Mouse (Mus musculus): ENCODE data around the gene Mrpl35. TPM values are rescaled to one million over a fixed set of nuclear protein-coding genes. Genes with fewer than 3 reads are reported as not detected.

Mrpl35 gene
- polyA plus RNA-seq, 1 experiment from 2014 or later, result 44.9 TPM

DNA sequence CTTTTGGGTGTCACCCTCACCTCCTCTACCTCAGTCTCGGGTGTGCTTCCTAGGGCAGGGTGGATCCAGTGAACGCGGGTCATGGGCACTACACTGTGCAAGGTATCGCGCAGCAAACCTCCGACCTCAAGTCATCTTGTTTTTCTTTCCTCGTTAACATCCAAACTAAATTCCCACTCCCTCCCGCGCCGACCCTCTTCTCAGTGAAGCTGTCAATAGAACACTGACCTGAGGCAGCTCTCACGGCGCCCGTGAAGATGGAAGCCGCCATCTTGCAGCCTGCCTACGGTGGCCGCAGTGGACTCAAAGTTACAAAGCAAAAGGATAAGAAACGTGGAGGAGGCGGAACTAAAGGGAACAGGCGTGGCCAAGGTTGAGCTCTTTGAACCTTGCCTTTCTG, 3.3 kb downstream of the Mrpl35 start:
- Histone ChIP-seq H3K36me3 (peaks cover 7% of the 10 kb centered on the region; the same call in 1 of the 2 replicates), H3K9ac (peak overlapping the region; percentile 76), H3K27me3 (no peaks in the 10 kb centered on the region; the same call in none of the 2 replicates), H3K4me2 (peak overlapping the region; percentile 78), H3K9me3 (no peaks in the 10 kb centered on the region), H3K27ac (replicated peaks) (peak overlapping the region; percentile 23; the same call in 1 of the 2 replicates), H3K4me1 (replicated peaks) (peaks cover 9% of the 10 kb centered on the region), H3K4me3 (peak overlapping the region; percentile 70)
- peak; percentile 91 for ATAC-seq (ENCODE audit: low read depth)
- WGBS, result under 1% methylated on average over 19 of the region's 19 CpGs

DNA sequence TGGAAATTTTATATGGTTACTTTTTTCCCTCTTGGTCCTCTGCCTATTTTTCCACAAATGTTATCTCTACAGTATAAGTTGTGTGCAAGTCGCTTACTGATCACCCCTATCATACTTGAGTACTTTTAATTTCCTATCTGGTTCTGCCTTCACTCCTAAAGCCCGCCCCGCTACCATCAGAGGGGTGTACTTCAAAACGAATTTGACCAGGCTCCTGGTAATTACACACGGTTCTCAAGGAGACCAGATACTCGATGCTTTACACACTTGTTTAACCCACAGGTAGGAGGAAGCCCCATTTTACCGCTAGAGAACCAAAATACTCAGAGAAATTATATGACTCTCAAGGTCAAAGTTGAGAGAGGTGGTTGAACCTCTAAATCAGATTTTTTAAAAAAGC, 3.7 kb downstream of the Mrpl35 start:
- Histone ChIP-seq H3K9ac (peak overlapping the region; percentile 76), H3K27me3 (no peaks in the 10 kb centered on the region; the same call in none of the 2 replicates), H3K4me1 (replicated peaks) (peaks cover 9% of the 10 kb centered on the region), H3K4me3 (peak overlapping the region; percentile 70), H3K4me2 (peak overlapping the region; percentile 78), H3K36me3 (peaks cover 11% of the 10 kb centered on the region), H3K27ac (replicated peaks) (no peak overlapping the region), H3K9me3 (no peaks in the 10 kb centered on the region)
- peak; percentile 54; the same call in 1 of the 2 replicates for ATAC-seq (ENCODE audit: low read depth)
- 2% methylated on average over 7 of the region's 7 CpGs for WGBS

DNA sequence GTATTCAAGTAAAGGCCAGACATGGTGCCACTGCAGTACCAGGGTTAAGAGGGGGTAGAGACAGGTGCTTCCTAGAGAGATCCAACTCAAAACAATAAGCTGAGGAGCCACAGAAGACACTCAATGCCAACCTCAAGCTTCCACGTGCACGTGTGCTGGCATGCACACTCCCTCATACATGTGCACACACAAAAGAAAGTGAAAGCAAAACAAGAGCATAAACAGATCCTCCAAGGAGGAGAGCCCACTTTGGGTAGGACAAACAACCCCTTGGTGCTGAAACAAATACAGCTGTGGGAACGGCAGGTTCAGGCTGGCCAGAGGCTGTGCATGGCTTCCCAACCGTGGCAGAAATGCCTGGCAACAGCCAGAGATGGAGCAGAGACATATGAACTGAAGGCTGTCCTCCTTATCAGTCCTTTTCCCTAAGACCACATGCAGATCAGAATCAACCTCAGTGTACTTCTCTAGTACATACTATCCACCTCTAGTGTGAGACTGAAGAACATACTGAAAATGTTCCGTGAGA, 6.9 kb downstream of the Mrpl35 start:
- H3K4me1 ChIP-seq (replicated peaks), result peaks cover 9% of the 10 kb centered on the region
- no peaks in the 10 kb centered on the region for H3K27me3 ChIP-seq
- no peak overlapping the region for H3K4me2 ChIP-seq
- no peak for ATAC-seq (ENCODE audit: low read depth)
- peaks cover 42% of the 10 kb centered on the region for H3K36me3 ChIP-seq
- no peaks in the 10 kb centered on the region for H3K9me3 ChIP-seq
- no peak overlapping the region for H3K9ac ChIP-seq
- 87% methylated on average over 5 of the region's 5 CpGs for WGBS
- H3K4me3 ChIP-seq, result no peak overlapping the region
- H3K27ac ChIP-seq (replicated peaks), result no peak overlapping the region

DNA sequence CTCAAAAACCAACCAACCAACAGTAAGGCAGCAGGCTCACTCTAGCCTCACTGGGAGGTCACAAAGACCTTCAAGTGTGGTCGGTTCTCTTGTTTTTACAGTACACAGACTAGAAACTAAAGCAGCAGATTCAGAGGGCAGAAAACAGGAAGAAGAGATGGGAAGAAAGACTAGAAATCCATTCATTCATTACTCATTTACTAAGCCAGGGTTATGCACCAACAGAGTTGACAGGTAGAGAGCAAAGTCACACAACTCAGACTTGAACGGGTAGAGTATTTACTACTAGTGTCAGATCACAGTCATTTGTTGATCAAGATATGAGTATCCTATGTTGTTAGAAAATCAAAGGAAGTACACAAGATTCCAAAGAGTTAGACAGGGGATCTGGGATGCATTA, 13.9 kb downstream of the Mrpl35 start:
- Histone ChIP-seq H3K27ac (replicated peaks) (no peak overlapping the region), H3K9ac (no peak overlapping the region), H3K9me3 (no peaks in the 10 kb centered on the region), H3K27me3 (no peaks in the 10 kb centered on the region), H3K4me1 (replicated peaks) (no peaks in the 10 kb centered on the region), H3K4me2 (no peak overlapping the region), H3K4me3 (no peak overlapping the region), H3K36me3 (peaks cover 82% of the 10 kb centered on the region)
- WGBS, result 92% methylated on average over 2 of the region's 2 CpGs
- no peak for ATAC-seq (ENCODE audit: low read depth)

DNA sequence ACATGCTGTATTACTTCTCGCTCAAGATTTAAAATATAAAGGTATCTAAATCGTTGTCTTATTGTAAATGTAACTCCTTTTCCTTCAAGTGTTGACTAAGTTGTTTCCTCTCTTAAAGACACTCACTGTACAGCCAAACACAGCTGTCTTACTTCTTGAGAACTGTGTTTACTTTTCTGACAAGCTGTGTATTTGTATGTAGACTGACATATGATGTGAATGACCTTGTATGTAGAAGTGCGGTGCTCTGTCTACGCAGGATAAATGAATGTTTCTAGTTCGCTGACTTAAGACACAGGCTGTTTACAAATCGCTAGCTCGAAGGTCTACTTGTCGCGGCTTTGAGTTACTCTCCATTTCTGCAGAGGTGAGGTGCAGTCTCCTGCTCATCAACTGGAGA, 16.9 kb downstream of the Mrpl35 start:
- no peaks in the 10 kb centered on the region for H3K4me1 ChIP-seq (replicated peaks)
- H3K36me3 ChIP-seq, result peaks cover 80% of the 10 kb centered on the region
- ATAC-seq (ENCODE audit: low read depth), result no peak
- no peak overlapping the region for H3K4me2 ChIP-seq
- no peak overlapping the region for H3K27ac ChIP-seq (replicated peaks)
- H3K4me3 ChIP-seq, result no peak overlapping the region
- WGBS, result 93% methylated on average over 9 of the region's 9 CpGs
- no peak overlapping the region for H3K9ac ChIP-seq
- H3K9me3 ChIP-seq, result no peaks in the 10 kb centered on the region
- H3K27me3 ChIP-seq, result no peaks in the 10 kb centered on the region

DNA sequence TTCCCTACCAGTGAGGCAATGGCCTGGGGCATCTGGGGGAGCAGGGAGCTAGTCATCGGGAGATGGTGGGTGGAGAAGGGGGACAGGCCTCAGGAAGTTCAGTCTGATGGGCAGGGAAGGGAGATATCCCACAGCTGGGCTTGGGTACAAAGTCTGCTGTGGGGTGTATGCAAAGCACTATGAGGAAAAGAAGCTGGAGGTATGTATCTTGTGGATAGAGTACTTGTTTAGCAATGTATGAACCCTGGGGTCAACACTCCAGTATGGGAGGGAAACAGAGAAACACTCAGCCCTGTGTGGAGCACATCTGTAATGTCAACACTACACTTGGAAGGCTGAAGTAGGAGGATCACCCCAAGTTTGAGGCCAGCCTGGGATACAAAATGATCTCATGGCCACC, 20.1 kb downstream of the Mrpl35 start:
- WGBS, result 76% methylated on average over 1 of the region's 1 CpGs
- peaks cover 65% of the 10 kb centered on the region for H3K36me3 ChIP-seq
- no peaks in the 10 kb centered on the region for H3K9me3 ChIP-seq
- ATAC-seq (ENCODE audit: low read depth), result no peak
- no peak overlapping the region for H3K27ac ChIP-seq (replicated peaks)
- peaks cover 7% of the 10 kb centered on the region for H3K4me1 ChIP-seq (replicated peaks)
- H3K27me3 ChIP-seq, result no peaks in the 10 kb centered on the region
- no peak overlapping the region for H3K4me3 ChIP-seq
- H3K9ac ChIP-seq, result no peak overlapping the region
- H3K4me2 ChIP-seq, result no peak overlapping the region

DNA sequence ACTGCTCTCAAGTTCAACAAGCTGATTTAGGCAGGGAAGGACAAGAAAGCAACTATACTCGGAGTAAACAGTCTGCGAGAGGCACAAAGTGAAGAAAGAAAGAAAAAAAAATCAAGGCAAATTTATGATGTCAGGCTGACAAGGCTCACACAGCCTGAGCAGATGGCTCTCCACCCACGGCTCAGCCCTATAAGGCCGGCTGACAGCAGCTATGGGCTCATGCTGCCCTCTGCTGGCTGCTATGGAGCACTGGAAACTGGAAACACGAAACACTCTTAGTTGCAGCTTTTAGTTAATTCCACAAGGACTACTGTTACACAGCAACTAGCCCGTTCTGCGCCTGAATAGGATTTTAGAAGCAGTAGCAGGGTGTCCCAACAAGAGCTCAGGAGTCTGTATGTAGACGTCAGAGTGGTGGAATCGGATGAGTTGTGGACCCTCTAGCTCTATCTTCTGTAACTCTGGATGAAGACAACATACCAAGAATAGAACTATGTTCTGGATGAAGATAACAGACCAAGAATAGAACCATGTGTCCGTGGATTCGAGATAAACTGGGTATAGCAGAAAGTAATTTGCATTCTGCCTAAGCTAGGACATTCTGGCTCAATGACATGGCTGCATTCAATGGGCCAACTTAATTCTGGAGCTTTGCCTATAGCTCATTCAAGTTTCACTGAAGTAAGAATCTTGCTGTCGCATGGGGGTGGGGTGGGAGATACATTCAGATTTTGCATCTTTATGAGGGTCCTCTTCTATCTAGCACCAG, 22.5 kb downstream of the Mrpl35 start:
- WGBS, result 28% methylated on average over 12 of the region's 12 CpGs
- Histone ChIP-seq H3K9me3 (no peaks in the 10 kb centered on the region), H3K36me3 (peaks cover 51% of the 10 kb centered on the region), H3K4me1 (replicated peaks) (peaks cover 7% of the 10 kb centered on the region), H3K4me3 (no peak overlapping the region), H3K4me2 (no peak overlapping the region), H3K27ac (replicated peaks) (peak overlapping the region; percentile 38; the same call in 1 of the 2 replicates), H3K9ac (no peak overlapping the region), H3K27me3 (no peaks in the 10 kb centered on the region)
- peak; percentile 90 for ATAC-seq (ENCODE audit: low read depth)

DNA sequence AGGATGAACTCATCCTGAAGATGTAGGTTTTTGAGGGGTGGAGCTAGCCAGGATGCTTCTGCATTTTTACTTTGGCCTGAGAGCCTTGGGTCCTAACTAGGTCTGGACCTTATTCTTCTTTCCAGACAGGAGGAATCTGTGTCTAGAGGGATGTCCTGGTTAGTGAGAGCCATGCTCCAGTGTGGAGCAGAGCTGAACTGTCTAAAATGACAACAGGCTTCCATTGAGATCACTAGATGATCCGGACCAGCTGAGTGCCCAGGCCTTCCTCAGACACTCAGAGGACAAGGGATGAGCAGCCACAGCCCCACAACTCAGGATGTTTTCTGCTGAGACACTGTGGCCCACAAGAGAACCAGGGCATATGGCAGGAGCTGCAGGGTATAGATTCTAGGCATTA, 23.2 kb downstream of the Mrpl35 start:
- no peak overlapping the region for H3K4me3 ChIP-seq
- WGBS, result 79% methylated on average over 1 of the region's 1 CpGs
- peak; percentile 38 for ATAC-seq (ENCODE audit: low read depth)

DNA sequence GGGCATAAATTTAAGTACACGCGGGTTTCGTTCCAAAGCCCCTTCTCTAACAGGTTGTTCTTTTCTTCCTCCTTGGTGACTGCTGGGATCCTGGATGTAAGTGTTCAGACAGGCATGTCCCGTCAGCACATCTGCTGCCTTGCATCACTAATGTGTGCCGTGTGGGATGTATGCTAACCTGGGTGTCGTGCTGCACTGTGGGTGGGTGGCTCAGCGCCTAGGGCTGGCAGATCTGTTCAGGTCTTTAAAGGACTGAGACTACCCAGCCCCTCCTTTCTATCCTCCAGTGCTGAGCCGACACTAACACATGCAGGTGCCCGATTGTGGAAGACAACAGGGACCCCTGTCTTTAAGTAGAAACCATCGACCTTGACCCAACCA, 25.1 kb downstream of the Mrpl35 start:
- H3K4me3 ChIP-seq, result no peak overlapping the region
- no peak overlapping the region for H3K4me2 ChIP-seq
- H3K36me3 ChIP-seq, result peaks cover 45% of the 10 kb centered on the region
- H3K27me3 ChIP-seq, result no peaks in the 10 kb centered on the region
- H3K9me3 ChIP-seq, result no peaks in the 10 kb centered on the region
- WGBS, result 67% methylated on average over 10 of the region's 10 CpGs
- H3K9ac ChIP-seq, result no peak overlapping the region
- peaks cover 7% of the 10 kb centered on the region for H3K4me1 ChIP-seq (replicated peaks)
- ATAC-seq (ENCODE audit: low read depth), result no peak
- H3K27ac ChIP-seq (replicated peaks), result no peak overlapping the region

More for the DNA sequence above, 23.2 kb downstream of the Mrpl35 start:
- Histone ChIP-seq H3K36me3 (peaks cover 51% of the 10 kb centered on the region), H3K9ac (no peak overlapping the region), H3K9me3 (no peaks in the 10 kb centered on the region), H3K4me1 (replicated peaks) (peaks cover 7% of the 10 kb centered on the region), H3K4me2 (no peak overlapping the region), H3K27me3 (no peaks in the 10 kb centered on the region), H3K27ac (replicated peaks) (peak overlapping the region; percentile 38; the same call in 1 of the 2 replicates)

DNA sequence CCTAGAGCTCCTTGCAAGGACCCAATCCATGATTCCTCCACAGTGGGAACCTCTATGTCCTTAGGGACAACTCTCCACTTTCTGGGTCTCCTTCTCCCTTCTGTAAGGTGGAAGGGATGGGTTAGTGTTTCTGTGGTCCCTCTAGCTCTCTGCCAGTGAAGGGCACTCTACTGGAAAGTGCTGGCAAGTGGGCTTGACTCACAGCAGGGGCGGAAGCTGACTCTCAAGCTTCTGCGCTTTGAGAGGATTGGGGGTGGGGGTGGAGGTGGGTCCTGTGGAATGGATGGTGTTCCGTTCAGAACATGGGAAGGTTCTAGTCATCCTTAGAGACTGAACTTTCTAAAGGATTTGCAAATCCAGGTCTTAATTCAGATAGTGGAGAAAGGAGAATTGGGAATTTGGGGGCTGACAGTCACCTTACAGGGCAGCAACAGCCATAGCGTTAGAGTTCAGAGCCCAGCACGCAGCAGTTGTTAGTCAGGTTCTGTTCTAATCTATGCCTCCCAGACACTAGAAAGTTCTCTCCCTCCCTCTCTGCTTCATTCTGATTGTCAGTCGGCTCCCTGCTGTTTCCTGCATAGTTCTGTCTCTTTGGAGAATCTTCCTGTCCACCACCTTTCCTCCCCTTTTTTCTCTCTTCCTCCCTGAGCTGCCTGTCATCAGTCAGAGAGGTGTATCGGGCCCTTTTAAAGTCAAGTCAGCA, 25.6 kb downstream of the Mrpl35 start:
- Histone ChIP-seq H3K4me2 (no peak overlapping the region), H3K27ac (replicated peaks) (no peak overlapping the region), H3K4me3 (no peak overlapping the region), H3K9me3 (no peaks in the 10 kb centered on the region), H3K27me3 (no peaks in the 10 kb centered on the region), H3K9ac (no peak overlapping the region), H3K4me1 (replicated peaks) (peaks cover 7% of the 10 kb centered on the region), H3K36me3 (peaks cover 45% of the 10 kb centered on the region)
- 62% methylated on average over 7 of the region's 7 CpGs for WGBS
- ATAC-seq (ENCODE audit: low read depth), result no peak

DNA sequence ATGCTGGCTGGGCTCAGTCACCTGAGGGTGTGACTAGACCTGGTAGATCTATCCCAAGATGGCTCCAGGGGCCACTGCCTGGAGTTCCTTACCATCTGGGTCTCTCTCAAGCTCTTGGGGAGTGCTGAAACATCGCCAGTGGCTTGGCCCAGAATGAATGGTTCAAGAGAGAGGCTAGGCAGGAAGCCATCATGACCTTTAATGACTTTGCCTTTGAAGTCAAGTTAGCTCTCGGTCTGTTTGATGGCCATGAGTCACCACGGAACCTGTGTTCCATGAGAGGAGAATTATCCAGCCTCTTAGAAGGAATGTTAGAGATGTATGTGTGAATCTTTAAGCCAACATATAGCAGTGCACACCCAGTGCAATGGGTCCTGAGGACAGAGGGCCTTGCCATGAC, 27.4 kb downstream of the Mrpl35 start:
- H3K9me3 ChIP-seq, result no peaks in the 10 kb centered on the region
- no peak overlapping the region for H3K27ac ChIP-seq (replicated peaks)
- H3K4me1 ChIP-seq (replicated peaks), result peaks cover 7% of the 10 kb centered on the region
- no peaks in the 10 kb centered on the region for H3K27me3 ChIP-seq
- H3K4me2 ChIP-seq, result no peak overlapping the region
- H3K4me3 ChIP-seq, result no peak overlapping the region
- ATAC-seq (ENCODE audit: low read depth), result no peak
- peaks cover 46% of the 10 kb centered on the region for H3K36me3 ChIP-seq
- H3K9ac ChIP-seq, result no peak overlapping the region
- WGBS, result 86% methylated on average over 3 of the region's 3 CpGs

DNA sequence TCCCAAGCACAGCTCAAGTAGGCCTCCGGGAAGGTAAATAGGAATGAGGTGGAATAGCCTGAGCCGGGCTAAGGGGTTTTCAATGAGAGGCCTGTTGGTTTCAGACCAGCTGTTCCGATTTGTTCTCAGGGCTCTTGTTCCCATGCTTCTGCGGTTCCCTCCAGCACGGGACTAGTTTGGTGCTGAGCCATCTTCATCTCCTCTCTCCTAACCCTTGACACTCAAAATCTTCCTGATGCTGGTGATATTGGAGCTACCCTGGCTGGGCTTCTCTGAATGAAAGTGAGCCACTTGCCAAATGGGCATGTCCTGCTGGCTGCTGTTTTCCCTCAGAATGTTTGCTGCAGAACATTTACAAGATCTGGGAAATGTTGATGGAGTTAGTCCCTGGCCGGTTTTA, 35.0 kb downstream of the Mrpl35 start:
- Histone ChIP-seq H3K27me3 (no peaks in the 10 kb centered on the region), H3K36me3 (peaks cover 41% of the 10 kb centered on the region), H3K4me1 (replicated peaks) (no peaks in the 10 kb centered on the region), H3K4me2 (no peak overlapping the region), H3K27ac (replicated peaks) (no peak overlapping the region), H3K4me3 (no peak overlapping the region), H3K9me3 (no peaks in the 10 kb centered on the region), H3K9ac (no peak overlapping the region)
- 87% methylated on average over 6 of the region's 6 CpGs for WGBS
- ATAC-seq (ENCODE audit: low read depth), result no peak

Data from neural tube, embryonic 13.5 days (tissue).